Mouse (Mus musculus) MEL (cell line): ENCODE data around the gene Mrps27. TPM values are rescaled to one million over a fixed set of nuclear protein-coding genes. Genes with fewer than 3 reads are reported as not detected.

ENCODE experiments used
- DNase-seq: peaks from one replicate; pipeline ENCODE4 v3.0.0; 2011; ENCODE audit warnings: low read depth, low spot score
- H3K27ac ChIP-seq: 2 replicates; pipeline ENCODE4 v1.5.1; 2012; ENCODE audit warnings: low read depth, mild to moderate bottlenecking, control low read depth, low read length, moderate library complexity; ENCODE audit not compliant: control insufficient read depth
- H3K27me3 ChIP-seq, 2 experiments: fragments of 150-350 bp in 1 of 2; sonication (generic) in 1 of 2; 2 replicates each; pipeline ENCODE4 v1.6.1; 2012; ENCODE audit warnings: low read length in 2 of 2, mild to moderate bottlenecking in 2 of 2, improper control_type of control experiment in 1 of 2, moderate library complexity in 1 of 2; ENCODE audit not compliant: insufficient read depth in 2 of 2, control insufficient read depth in 1 of 2
- H3K36me3 ChIP-seq, 2 experiments: 2 replicates each; pipeline ENCODE4 v1.6.1; 2012 to 2014; ENCODE audit warnings: low read length in 2 of 2, improper control_type of control experiment in 1 of 2, inconsistent platforms in 1 of 2, mild to moderate bottlenecking in 1 of 2; ENCODE audit not compliant: insufficient read depth in 2 of 2, control insufficient read depth in 1 of 2
- H3K4me1 ChIP-seq, 2 experiments: fragments of 150-350 bp in 1 of 2; sonication (generic) in 1 of 2; 2 replicates each; pipeline ENCODE4 v1.6.1; 2012; ENCODE audit warnings: low read length in 2 of 2, improper control_type of control experiment in 1 of 2, mild to moderate bottlenecking in 1 of 2; ENCODE audit not compliant: insufficient read depth in 2 of 2, control insufficient read depth in 1 of 2
- H3K4me3 ChIP-seq, 2 experiments: fragments of 150-350 bp in 1 of 2; sonication (generic) in 1 of 2; 2 replicates each; pipeline ENCODE4 v1.5.1; 2012; ENCODE audit warnings: low read depth in 2 of 2, low read length in 2 of 2, mild to moderate bottlenecking in 2 of 2, moderate library complexity in 2 of 2, control low read depth in 1 of 2, improper control_type of control experiment in 1 of 2; ENCODE audit not compliant: control insufficient read depth in 1 of 2, insufficient read depth in 1 of 2
- H3K79me2 ChIP-seq: 2 replicates; pipeline ENCODE4 v1.6.1; 2012; ENCODE audit warnings: mild to moderate bottlenecking, low read length, moderate library complexity; ENCODE audit not compliant: control insufficient read depth, poor library complexity, insufficient read depth
- H3K9ac ChIP-seq: 2 replicates; pipeline ENCODE4 v1.6.1; 2012; ENCODE audit warnings: low read depth, mild to moderate bottlenecking, control low read depth, low read length, moderate library complexity; ENCODE audit not compliant: control insufficient read depth, poor library complexity, severe bottlenecking
- H3K9me3 ChIP-seq: fragments of 150-350 bp; sonication (generic); replicated peaks from 2 replicates; pipeline ENCODE4 v1.6.1; 2012; ENCODE audit warnings: mild to moderate bottlenecking, low read length, improper control_type of control experiment, moderate library complexity; ENCODE audit not compliant: insufficient read depth
- CHD2 ChIP-seq: IDR thresholded peaks from 2 replicates; pipeline ENCODE4 v1.6.1; 2011; ENCODE audit warnings: low read length, improper control_type of control experiment
- E2F4 ChIP-seq: IDR thresholded peaks from 2 replicates; pipeline ENCODE4 v1.6.1; 2011; ENCODE audit warnings: low read depth, low read length, improper control_type of control experiment, borderline replicate concordance
- ELF1 ChIP-seq: IDR thresholded peaks from 2 replicates; pipeline ENCODE4 v1.6.1; 2014; ENCODE audit warnings: low read depth, mild to moderate bottlenecking, inconsistent platforms, low read length, improper control_type of control experiment, moderate library complexity
- ETS1 ChIP-seq: IDR thresholded peaks from 2 replicates; pipeline ENCODE4 v1.6.1; 2012; ENCODE audit warnings: low read depth, mild to moderate bottlenecking, inconsistent platforms, low read length, improper control_type of control experiment, moderate library complexity
- HCFC1 ChIP-seq: IDR thresholded peaks from 2 replicates; pipeline ENCODE4 v1.6.1; 2012; ENCODE audit warnings: low read depth, mild to moderate bottlenecking, inconsistent platforms, low read length, improper control_type of control experiment, moderate library complexity
- JUND ChIP-seq: IDR thresholded peaks from 2 replicates; pipeline ENCODE4 v1.6.1; 2011; ENCODE audit warnings: low read depth, mild to moderate bottlenecking, improper control_type of control experiment, low read length
- MAX ChIP-seq: IDR thresholded peaks from 2 replicates; pipeline ENCODE4 v1.6.1; 2011; ENCODE audit warnings: low read length, improper control_type of control experiment
- MEF2A ChIP-seq: IDR thresholded peaks from 2 replicates; pipeline ENCODE4 v1.6.1; 2014; ENCODE audit warnings: low read depth, mild to moderate bottlenecking, inconsistent platforms, low read length, improper control_type of control experiment; ENCODE audit not compliant: poor library complexity, insufficient replicate concordance, severe bottlenecking; ENCODE audit errors: extremely low read depth
- MXI1 ChIP-seq: IDR thresholded peaks from 2 replicates; pipeline ENCODE4 v1.6.1; 2011; ENCODE audit warnings: mild to moderate bottlenecking, low read depth, low read length, improper control_type of control experiment
- MYB ChIP-seq: IDR thresholded peaks from 2 replicates; pipeline ENCODE4 v1.6.1; 2011; ENCODE audit warnings: mild to moderate bottlenecking, low read depth, low read length, improper control_type of control experiment
- MYC ChIP-seq: IDR thresholded peaks from 2 replicates; pipeline ENCODE4 v1.6.1; 2011; ENCODE audit warnings: low read depth, mild to moderate bottlenecking, low read length, improper control_type of control experiment, moderate library complexity
- POLR2AphosphoS2 ChIP-seq: IDR thresholded peaks from 2 replicates; pipeline ENCODE4 v1.6.1; 2011; ENCODE audit warnings: low read length, improper control_type of control experiment
- SIN3A ChIP-seq: IDR thresholded peaks from 2 replicates; pipeline ENCODE4 v1.6.1; 2012; ENCODE audit warnings: low read length, improper control_type of control experiment, inconsistent platforms
- TAL1 ChIP-seq: IDR thresholded peaks from 2 replicates; pipeline ENCODE4 v1.6.1; 2012; ENCODE audit warnings: mild to moderate bottlenecking, inconsistent platforms, low read length, moderate library complexity, mixed read lengths
- TCF12 ChIP-seq: IDR thresholded peaks from 2 replicates; pipeline ENCODE4 v1.6.1; 2014; ENCODE audit warnings: low read depth, mild to moderate bottlenecking, inconsistent platforms, low read length, improper control_type of control experiment, moderate library complexity
- UBTF ChIP-seq: IDR thresholded peaks from 2 replicates; pipeline ENCODE4 v1.6.1; 2012; ENCODE audit warnings: low read depth, mild to moderate bottlenecking, inconsistent platforms, low read length, improper control_type of control experiment, moderate library complexity, borderline replicate concordance; ENCODE audit not compliant: insufficient read depth
- USF1 ChIP-seq: IDR thresholded peaks from 2 replicates; pipeline ENCODE4 v1.6.1; 2014; ENCODE audit warnings: low read depth, mild to moderate bottlenecking, inconsistent platforms, low read length, improper control_type of control experiment, moderate library complexity
- ZMIZ1 ChIP-seq: IDR thresholded peaks from 2 replicates; pipeline ENCODE4 v1.6.1; 2012; ENCODE audit warnings: low read depth, mild to moderate bottlenecking, inconsistent platforms, low read length, improper control_type of control experiment, moderate library complexity
- polyA plus RNA-seq, 2 experiments: library from polyadenylated mRNA; stranded (reverse) in 1 of 2; unstranded in 1 of 2; fragments of >175 nt in 1 of 2; fragments of >200 nt in 1 of 2; gene quantifications; 2 replicates each; pipeline versions ENCODE4 v1.2.1 to v1.2.4; 2012; ENCODE audit warnings: low replicate concordance in 2 of 2, low read depth in 1 of 2; ENCODE audit not compliant: insufficient read length in 2 of 2, insufficient read depth in 1 of 2, missing spikeins in 1 of 2
- total RNA-seq: library from RNA; depleted of rRNA; stranded (reverse); fragments of 300-350 nt; gene quantifications from 2 replicates; pipeline ENCODE4 v1.2.3, GENCODE M21; 2012

The Mrps27 gene
- total and polyA plus RNA-seq, 3 experiments: 27.9 to 44.1 TPM; not detected in 1

DNA sequence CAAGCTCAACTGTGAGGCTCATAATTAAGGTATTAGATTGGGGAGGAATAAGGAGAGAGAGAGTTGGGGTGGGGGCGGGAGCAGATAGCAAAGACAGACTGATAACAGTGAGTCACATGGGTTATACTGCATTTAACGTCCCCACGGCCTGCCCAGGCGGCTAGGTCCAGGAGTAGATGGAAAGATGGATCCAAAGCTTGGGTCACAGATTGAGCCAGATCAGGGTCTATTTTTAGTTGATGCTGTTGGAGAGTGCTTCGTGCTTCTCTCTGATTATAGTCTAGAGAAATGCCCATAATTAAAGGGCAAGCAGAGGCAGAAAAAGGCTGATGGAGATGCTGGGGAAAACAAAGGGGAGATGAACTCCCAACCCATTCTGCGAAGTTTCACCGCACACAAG, 110.4 kb downstream of the Mrps27 start:
- no peaks in the 10 kb centered on the region for H3K79me2 ChIP-seq
- TF ChIP-seq CHD2: no peak
- no peak for TF ChIP-seq MXI1
- no peak overlapping the region for H3K9ac ChIP-seq
- no peak overlapping the region for H3K4me3 ChIP-seq
- H3K27me3 ChIP-seq: no peaks in the 10 kb centered on the region
- no peaks in the 10 kb centered on the region for H3K36me3 ChIP-seq
- no peaks in the 10 kb centered on the region for H3K4me1 ChIP-seq
- H3K27ac ChIP-seq: no peak overlapping the region
- H3K9me3 ChIP-seq: no peaks in the 10 kb centered on the region
- DNase-seq: no peak

DNA sequence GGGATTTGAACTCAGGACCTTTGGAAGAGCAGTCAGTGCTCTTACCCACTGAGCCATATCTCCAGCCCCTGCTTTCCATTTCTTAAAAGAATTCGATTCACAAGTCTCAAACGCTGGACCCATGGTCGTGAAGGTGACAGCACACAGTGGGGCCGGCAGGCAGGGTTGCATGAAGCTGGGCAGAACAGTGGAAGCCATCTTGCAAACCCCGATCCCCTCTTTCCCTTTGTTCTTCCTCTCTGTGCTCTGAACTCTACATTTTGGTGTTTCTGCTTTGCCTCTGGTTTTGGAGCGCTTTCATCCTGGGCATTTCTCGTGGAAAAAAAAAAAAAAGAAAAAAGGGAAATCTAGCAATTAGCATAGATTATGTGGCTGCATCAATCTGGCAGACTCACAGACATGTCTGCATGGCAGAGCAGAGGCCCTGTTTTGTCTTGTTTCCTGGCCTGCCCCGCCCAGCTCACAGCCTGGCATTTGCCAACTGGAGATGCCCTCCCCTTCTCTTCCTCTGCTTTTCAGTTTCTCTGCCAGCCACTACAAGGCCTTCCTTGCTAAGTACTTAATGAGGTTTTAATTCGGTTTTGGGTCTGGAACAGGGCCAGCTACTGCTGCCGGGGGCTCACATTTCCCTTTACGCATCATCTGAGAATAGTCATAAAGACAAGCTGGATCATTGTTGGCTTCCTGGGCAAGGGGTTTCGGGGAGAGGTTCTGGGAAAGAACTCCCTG, 114.2 kb downstream of the Mrps27 start:
- no peak overlapping the region for H3K9ac ChIP-seq
- H3K36me3 ChIP-seq: no peaks in the 10 kb centered on the region
- H3K4me3 ChIP-seq: no peak overlapping the region
- H3K27ac ChIP-seq: no peak overlapping the region
- no peaks in the 10 kb centered on the region for H3K27me3 ChIP-seq
- TF ChIP-seq JUND: no peak
- no peak for TF ChIP-seq MXI1
- no peak for TF ChIP-seq SIN3A
- TF ChIP-seq USF1: no peak
- no peak for TF ChIP-seq UBTF
- TF ChIP-seq POLR2AphosphoS2: no peak
- TF ChIP-seq ETS1: no peak
- TF ChIP-seq TAL1: no peak
- no peak for TF ChIP-seq MEF2A
- no peak for TF ChIP-seq HCFC1
- TF ChIP-seq TCF12: no peak
- no peak for TF ChIP-seq MYB
- TF ChIP-seq MYC: no peak
- no peak for TF ChIP-seq E2F4
- no peak for TF ChIP-seq ELF1
- no peak for TF ChIP-seq MAX
- TF ChIP-seq ZMIZ1: no peak
- TF ChIP-seq, all 39 proteins: peak for 0
- Histone ChIP-seq H3K79me2 (no peaks in the 10 kb centered on the region), H3K4me1 (no peaks in the 10 kb centered on the region), H3K9me3 (no peaks in the 10 kb centered on the region)
- no peak for DNase-seq
